Mouse (Mus musculus) hindbrain, postnatal 0 days (tissue): ENCODE measurements around the gene Ppp2r5a. TPM values are rescaled to one million over a fixed set of nuclear protein-coding genes. Genes with fewer than 3 reads are reported as not detected.
"Not testable (repeated sequence)": the region's sequence is repeated elsewhere in the genome, so short reads cannot be mapped to it uniquely, and the experiment has no call there.

ENCODE experiments used
- ATAC-seq: fragments of 200-750 bp; cut with Nextera tagmentation; 2 replicates; pipeline ENCODE4 v1.8.0; 2017; ENCODE audit warnings: mild to moderate bottlenecking, moderate TSS enrichment, moderate library complexity
- DNase-seq: peaks from one replicate; pipeline ENCODE4 v3.0.0-alpha.2; 2015; ENCODE audit warnings: low spot score
- H3K27ac ChIP-seq: fragments of 300-500 bp; sonication (generic); 2 replicates; pipeline ENCODE4 v1.5.1; 2014; ENCODE audit warnings: mild to moderate bottlenecking
- H3K27me3 ChIP-seq: fragments of 300-500 bp; sonication (generic); 2 replicates; pipeline ENCODE4 v1.6.1; 2014; ENCODE audit warnings: low read length, mixed read lengths; ENCODE audit not compliant: insufficient read depth
- H3K36me3 ChIP-seq: fragments of 300-500 bp; sonication (generic); 2 replicates; pipeline ENCODE4 v1.6.1; 2014; ENCODE audit warnings: low read length, mixed read lengths; ENCODE audit not compliant: insufficient read depth
- H3K4me1 ChIP-seq: fragments of 300-500 bp; sonication (generic); 2 replicates; pipeline ENCODE4 v1.6.1; 2014; ENCODE audit warnings: antibody characterized with exemption, low read length, mixed read lengths; ENCODE audit not compliant: insufficient read depth
- H3K4me2 ChIP-seq: fragments of 300-500 bp; sonication (generic); 2 replicates; pipeline ENCODE4 v1.6.1; 2014; ENCODE audit warnings: low read depth, mild to moderate bottlenecking, low read length, moderate library complexity, mixed read lengths
- H3K4me3 ChIP-seq: fragments of 300-500 bp; sonication (generic); 2 replicates; pipeline ENCODE4 v1.5.1; 2014; ENCODE audit warnings: low read length
- H3K9ac ChIP-seq: fragments of 300-500 bp; sonication (generic); replicated peaks from 2 replicates; pipeline ENCODE4 v1.6.1; 2014; ENCODE audit warnings: mild to moderate bottlenecking, low read length, moderate library complexity, mixed read lengths
- H3K9me3 ChIP-seq: fragments of 300-500 bp; sonication (generic); 2 replicates; pipeline ENCODE4 v1.6.1; 2016; ENCODE audit warnings: low read length, mixed read lengths
- CTCF ChIP-seq: IDR thresholded peaks from 2 replicates; pipeline ENCODE4 v1.5.1; 2016; ENCODE audit warnings: antibody characterized with exemption, control low read depth, low read depth
- WGBS: fragments of 180-500 bp; shearing (Covaris S2); extraction: QIAGEN DNeasy Blood & Tissue Kit; methylation state at CpG from one replicate; pipeline ENCODE4 v1.1.7; 2014; 5-methylcytosine and 5-hydroxymethylcytosine counted together
- polyA plus RNA-seq: library from polyadenylated mRNA; unstranded; fragments of >200 nt; fragmentation: Nextera tagmentation; extraction: Ambion mirVana; gene quantifications from 2 replicates; pipeline ENCODE4 v1.2.1, GENCODE M21; 2015
- total RNA-seq: library from RNA; depleted of rRNA; stranded (reverse); fragments of >200 nt; gene quantifications from 2 replicates; pipeline ENCODE4 v1.2.3, GENCODE M21; 2014

Gene Ppp2r5a
- total and polyA plus RNA-seq, 2 experiments from 2014 or later = 12.8 to 54.0 TPM

GRCm38 (mm10) chr1:191430121-191430520 is 27.0 kb upstream of the Ppp2r5a start:
- Histone ChIP-seq H3K36me3 (no peaks in the 10 kb centered on the region), H3K27ac (no peak overlapping the region), H3K9ac (no peak overlapping the region), H3K27me3 (no peaks in the 10 kb centered on the region), H3K4me3 (no peak overlapping the region), H3K4me1 (no peaks in the 10 kb centered on the region), H3K4me2 (no peak overlapping the region), H3K9me3 (no peaks in the 10 kb centered on the region)
- no peak for ATAC-seq
- DNase-seq = no peak
- no peak for TF ChIP-seq CTCF
- 48% methylated on average over 7 of the region's 7 CpGs for WGBS

GRCm38 (mm10) chr1:191425884-191426283 is 22.8 kb upstream of the Ppp2r5a start:
- no peak overlapping the region for H3K9ac ChIP-seq
- no peak overlapping the region for H3K4me3 ChIP-seq
- no peaks in the 10 kb centered on the region for H3K36me3 ChIP-seq
- no peak overlapping the region for H3K4me2 ChIP-seq
- H3K27me3 ChIP-seq = no peaks in the 10 kb centered on the region
- H3K27ac ChIP-seq = no peak overlapping the region
- DNase-seq = no peak
- H3K9me3 ChIP-seq = no peaks in the 10 kb centered on the region
- ATAC-seq = no peak
- no peak for TF ChIP-seq CTCF
- no peaks in the 10 kb centered on the region for H3K4me1 ChIP-seq
- WGBS = 72% methylated on average over 7 of the region's 7 CpGs

- DNase-seq = no peak
- no peak overlapping the region for H3K4me2 ChIP-seq
- H3K9me3 ChIP-seq = no peaks in the 10 kb centered on the region
- H3K36me3 ChIP-seq = no peaks in the 10 kb centered on the region
- no peak overlapping the region for H3K27ac ChIP-seq
- H3K9ac ChIP-seq = no peak overlapping the region
- H3K4me1 ChIP-seq = no peaks in the 10 kb centered on the region
- H3K27me3 ChIP-seq = no peaks in the 10 kb centered on the region
- H3K4me3 ChIP-seq = no peak overlapping the region
- TF ChIP-seq CTCF = no peak
- WGBS = 75% methylated on average over 2 of the region's 2 CpGs
- ATAC-seq = no peak
These were observed 20.1 kb upstream of the Ppp2r5a start for GRCm38 (mm10) chr1:191423201-191423600.

- H3K4me1 ChIP-seq, H3K27ac ChIP-seq, H3K9ac ChIP-seq, H3K9me3 ChIP-seq, H3K4me3 ChIP-seq, H3K4me2 ChIP-seq, H3K27me3 ChIP-seq, H3K36me3 ChIP-seq, DNase-seq, ATAC-seq: not testable (repeated sequence)
- WGBS = 75% methylated on average over 3 of the region's 3 CpGs
These were observed 19.6 kb upstream of the Ppp2r5a start for GRCm38 (mm10) chr1:191422714-191423113.

GRCm38 (mm10) chr1:191422164-191422563 is 19.1 kb upstream of the Ppp2r5a start:
- no peak for DNase-seq
- H3K36me3 ChIP-seq = no peaks in the 10 kb centered on the region
- no peak overlapping the region for H3K9ac ChIP-seq
- H3K4me1 ChIP-seq = no peaks in the 10 kb centered on the region
- no peak for TF ChIP-seq CTCF
- no peak overlapping the region for H3K27ac ChIP-seq
- no peaks in the 10 kb centered on the region for H3K27me3 ChIP-seq
- no peaks in the 10 kb centered on the region for H3K9me3 ChIP-seq
- H3K4me2 ChIP-seq = no peak overlapping the region
- H3K4me3 ChIP-seq = no peak overlapping the region
- no peak for ATAC-seq
- WGBS = 64% methylated on average over 4 of the region's 4 CpGs

GRCm38 (mm10) chr1:191421426-191421999 is 18.4 kb upstream of the Ppp2r5a start:
- no peak overlapping the region for H3K4me2 ChIP-seq
- DNase-seq = no peak
- H3K9ac ChIP-seq = no peak overlapping the region
- no peak overlapping the region for H3K27ac ChIP-seq
- H3K4me3 ChIP-seq = no peak overlapping the region
- no peak for ATAC-seq
- H3K27me3 ChIP-seq = no peaks in the 10 kb centered on the region
- H3K36me3 ChIP-seq = no peaks in the 10 kb centered on the region
- no peak for TF ChIP-seq CTCF
- 71% methylated on average over 1 of the region's 1 CpGs for WGBS
- no peaks in the 10 kb centered on the region for H3K4me1 ChIP-seq
- no peaks in the 10 kb centered on the region for H3K9me3 ChIP-seq

GRCm38 (mm10) chr1:191420930-191421404 is 17.9 kb upstream of the Ppp2r5a start:
- H3K9ac ChIP-seq = no peak overlapping the region
- no peak for DNase-seq
- no peak overlapping the region for H3K4me3 ChIP-seq
- no peaks in the 10 kb centered on the region for H3K36me3 ChIP-seq
- H3K4me2 ChIP-seq = no peak overlapping the region
- ATAC-seq = no peak
- TF ChIP-seq CTCF = no peak
- no peaks in the 10 kb centered on the region for H3K27me3 ChIP-seq
- 64% methylated on average over 6 of the region's 6 CpGs for WGBS
- H3K4me1 ChIP-seq = no peaks in the 10 kb centered on the region
- no peaks in the 10 kb centered on the region for H3K9me3 ChIP-seq
- H3K27ac ChIP-seq = no peak overlapping the region
